Mouse (Mus musculus): ENCODE results near the gene Arid3a. TPM values are rescaled to one million over a fixed set of nuclear protein-coding genes. Genes with fewer than 3 reads are reported as not detected.

Gene Arid3a
- polyA plus RNA-seq, 1 experiment from 2014 or later = 18.2 TPM

DNA sequence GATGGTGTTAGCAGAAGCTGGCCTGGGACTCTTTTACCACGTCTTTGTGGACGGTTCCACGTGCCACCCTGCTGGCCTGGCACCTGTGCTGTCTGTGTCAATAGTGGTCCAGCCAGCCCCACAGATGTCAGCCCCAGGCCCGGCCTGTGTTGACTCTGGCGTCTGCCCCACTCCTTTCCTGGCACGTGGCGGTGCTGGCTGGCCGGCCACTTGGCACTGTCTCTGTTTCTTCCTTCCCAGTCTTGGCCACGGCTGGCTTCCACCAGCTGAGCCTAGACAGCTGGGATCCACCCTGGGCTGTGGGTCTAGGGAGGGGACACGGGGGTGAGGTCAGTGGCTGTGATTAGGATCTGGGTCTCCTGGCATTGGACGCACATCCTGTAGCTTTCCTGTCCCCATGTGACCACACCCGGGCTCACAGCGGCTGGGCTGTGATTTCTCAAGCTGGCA lies 7.5 kb downstream of the Arid3a start:
- Histone ChIP-seq H3K27me3 (ENCODE audit: low read depth, poor library complexity, severe bottlenecking) (no peaks in the 10 kb centered on the region), H3K27ac (peak overlapping the region; percentile 95), H3K4me1 (peaks cover 99% of the 10 kb centered on the region), H3K4me3 (peak overlapping the region; percentile 14; the same call in 1 of the 2 replicates), H3K36me3 (peaks cover 96% of the 10 kb centered on the region), H3K9me3 (replicated peaks) (no peaks in the 10 kb centered on the region)
- no peak for DNase-seq (ENCODE audit: low spot score)
- WGBS = 82% methylated on average over 13 of the region's 13 CpGs

DNA sequence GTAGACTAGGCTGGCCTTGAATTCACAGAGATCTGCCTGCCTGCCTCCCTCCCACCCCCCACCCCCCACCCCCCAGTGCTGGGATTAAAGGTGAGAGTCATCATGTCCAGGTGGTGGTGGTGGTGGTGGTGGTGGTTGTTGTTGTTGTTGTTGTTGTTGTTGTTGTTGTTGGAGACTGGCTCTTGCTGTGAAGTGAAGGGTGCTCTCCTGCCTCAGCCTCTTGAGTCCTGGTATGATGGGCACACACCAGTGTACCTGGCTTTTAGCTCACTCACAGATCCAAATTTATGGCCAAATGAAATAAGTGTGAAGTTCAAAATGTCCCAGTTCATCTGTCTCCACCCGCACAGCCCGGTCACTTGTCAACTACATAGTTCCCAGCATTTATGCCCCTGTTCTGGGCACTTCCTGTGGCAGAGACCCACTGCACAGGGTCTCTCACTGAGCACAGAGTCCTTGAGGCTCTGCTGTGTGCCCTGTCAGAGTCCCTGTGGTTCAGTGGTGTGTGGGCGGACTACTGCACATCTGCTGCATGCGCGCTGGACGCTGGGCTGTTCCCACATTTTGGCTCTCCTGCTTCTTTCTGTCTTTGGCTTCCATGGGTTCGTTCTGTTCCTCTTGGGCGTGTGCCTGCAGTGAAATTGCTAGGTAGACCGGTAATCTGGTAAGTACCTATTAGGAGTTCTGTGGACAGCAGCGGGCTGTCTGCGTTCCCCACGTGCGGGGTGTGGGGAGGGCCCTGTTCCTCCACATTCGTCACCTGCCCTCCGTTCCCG lies 8.1 kb downstream of the Arid3a start:
- H3K9me3 ChIP-seq (replicated peaks) = no peaks in the 10 kb centered on the region
- no peaks in the 10 kb centered on the region for H3K27me3 ChIP-seq (ENCODE audit: low read depth, poor library complexity, severe bottlenecking)
- DNase-seq (ENCODE audit: low spot score) = no peak
- peaks cover 100% of the 10 kb centered on the region for H3K36me3 ChIP-seq
- no peak overlapping the region; the same call in 1 of the 2 replicates for H3K4me3 ChIP-seq
- H3K27ac ChIP-seq = peak overlapping the region; percentile 95; the same call in 1 of the 2 replicates
- 90% methylated on average over 16 of the region's 16 CpGs for WGBS
- peaks cover 98% of the 10 kb centered on the region for H3K4me1 ChIP-seq

DNA sequence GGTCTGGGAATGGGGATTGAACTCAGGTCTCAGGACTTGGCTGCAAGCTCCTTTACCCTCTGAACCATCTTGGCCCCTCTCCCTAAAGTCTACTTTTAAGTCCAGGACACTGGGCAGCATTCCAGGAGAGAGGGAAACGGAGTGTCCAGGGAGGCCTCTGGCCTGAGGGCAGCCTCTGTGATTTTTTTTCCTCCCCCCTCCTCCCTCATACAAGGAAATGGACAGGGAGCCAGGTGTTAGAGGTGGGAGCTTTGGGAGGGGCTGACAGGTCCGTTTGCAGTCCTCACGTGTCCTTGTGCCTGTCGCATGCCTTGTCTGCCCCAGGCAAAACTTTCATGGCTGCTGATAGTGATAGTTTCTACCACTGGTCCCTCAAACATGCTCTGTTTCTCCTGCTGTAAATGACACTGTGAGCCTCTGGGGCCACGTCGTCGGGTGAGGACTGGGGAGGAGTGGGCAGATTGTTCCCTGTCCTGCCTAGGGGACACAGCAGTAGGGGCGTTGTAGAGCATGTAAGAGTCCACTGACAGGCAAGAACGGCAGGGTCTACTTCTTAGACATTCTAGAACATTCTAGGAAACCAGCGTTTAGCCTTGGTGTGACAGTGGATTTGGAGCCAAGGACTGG lies 9.6 kb downstream of the Arid3a start:
- 0 out of 2 replicates have a peak overlapping the region, but pooled peaks have one; percentile 25 for H3K27ac ChIP-seq
- no peak for DNase-seq (ENCODE audit: low spot score)
- peaks cover 100% of the 10 kb centered on the region for H3K36me3 ChIP-seq
- 73% methylated on average over 10 of the region's 10 CpGs for WGBS
- H3K27me3 ChIP-seq (ENCODE audit: low read depth, poor library complexity, severe bottlenecking) = no peaks in the 10 kb centered on the region
- no peaks in the 10 kb centered on the region for H3K9me3 ChIP-seq (replicated peaks)
- H3K4me1 ChIP-seq = peaks cover 97% of the 10 kb centered on the region
- no peak overlapping the region for H3K4me3 ChIP-seq

DNA sequence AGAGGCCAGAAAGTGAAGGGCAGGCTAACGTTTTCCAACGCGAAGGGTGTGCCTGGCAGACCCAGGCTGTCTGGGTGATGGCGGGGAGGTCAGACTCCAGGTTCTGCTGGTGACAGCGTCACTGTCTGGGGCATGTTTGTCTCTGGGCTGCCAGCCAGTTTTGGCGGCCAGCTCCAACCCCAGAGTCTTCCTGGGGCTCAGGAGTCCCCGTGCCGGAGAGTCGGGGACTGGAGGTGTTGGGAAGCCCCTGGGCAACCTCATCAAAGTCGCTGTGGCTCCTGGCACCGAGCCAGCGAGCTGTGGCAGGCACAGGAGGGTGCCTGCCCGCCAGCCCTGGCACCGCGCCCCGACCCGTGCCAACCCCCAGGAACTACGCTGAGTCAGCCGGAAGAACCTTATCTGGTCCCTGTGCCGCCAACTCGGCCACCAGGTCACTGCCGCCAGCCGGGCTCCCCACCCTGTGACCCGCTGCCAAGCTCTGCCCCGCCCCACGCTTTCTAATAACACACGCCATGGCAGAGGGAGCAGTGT lies 10.1 kb downstream of the Arid3a start:
- Histone ChIP-seq H3K4me3 (no peak overlapping the region), H3K9me3 (replicated peaks) (no peaks in the 10 kb centered on the region), H3K27ac (peak overlapping the region; percentile 25; the same call in 1 of the 2 replicates), H3K27me3 (ENCODE audit: low read depth, poor library complexity, severe bottlenecking) (no peaks in the 10 kb centered on the region), H3K36me3 (peaks cover 100% of the 10 kb centered on the region), H3K4me1 (peaks cover 91% of the 10 kb centered on the region)
- 86% methylated on average over 27 of the region's 27 CpGs for whole genome bisulfite sequencing
- no peak for DNase-seq (ENCODE audit: low spot score)

DNA sequence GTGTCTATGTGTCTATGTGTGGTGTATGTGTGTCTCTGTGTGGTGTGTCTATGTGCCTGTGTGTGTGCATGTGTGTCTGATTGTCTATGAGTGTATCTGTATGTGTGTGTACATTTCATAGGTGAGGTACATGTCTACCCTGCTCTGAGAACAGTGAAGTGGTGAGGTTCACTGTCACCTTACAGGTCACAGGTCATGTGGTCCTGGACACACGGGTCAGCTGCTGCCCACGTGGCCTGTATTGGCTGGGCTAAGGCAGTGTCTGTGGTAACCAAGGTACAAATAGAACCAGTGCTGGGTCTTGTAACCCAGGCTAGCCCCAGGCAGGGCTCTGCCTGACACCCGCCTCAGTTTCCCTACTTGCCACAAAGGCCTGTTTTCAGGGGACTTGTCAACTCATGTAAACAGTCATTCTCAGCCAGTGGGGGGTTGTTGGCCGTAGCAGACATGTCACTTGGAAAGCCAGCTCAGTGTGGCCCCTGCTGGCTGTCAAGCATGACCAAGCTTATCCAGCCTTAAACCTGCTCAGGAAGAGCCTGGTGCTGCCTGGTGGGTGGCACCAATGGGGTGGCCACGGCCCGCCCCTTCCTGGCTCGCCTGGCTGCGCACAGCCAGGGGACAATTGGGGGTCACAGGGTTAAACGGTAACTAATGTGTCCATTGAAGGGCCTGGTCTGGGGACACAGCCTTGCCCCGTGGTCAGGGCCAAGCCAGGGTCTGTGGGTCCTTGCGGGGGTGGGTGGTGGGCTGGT lies 11.1 kb downstream of the Arid3a start:
- peaks cover 98% of the 10 kb centered on the region for H3K36me3 ChIP-seq

DNA sequence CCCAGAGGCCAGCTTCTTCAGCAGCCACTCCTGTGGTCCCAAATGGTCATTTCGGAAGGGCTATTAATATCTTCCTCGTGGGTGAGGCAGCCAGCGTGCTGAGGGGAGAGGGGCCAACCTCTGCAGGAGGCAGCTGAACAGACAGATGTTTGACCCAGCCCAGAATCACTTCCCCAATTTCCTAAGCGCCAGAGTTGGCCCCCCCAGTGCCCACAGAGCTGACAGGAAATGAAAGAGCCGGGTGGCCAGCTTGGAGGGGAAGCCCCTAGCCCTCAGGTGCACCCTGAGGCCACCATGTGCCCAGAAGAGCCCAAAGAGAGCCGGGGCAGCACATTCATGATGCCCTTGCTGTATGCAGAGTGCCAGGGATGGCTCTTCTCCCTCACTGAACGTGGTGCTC lies 13.9 kb downstream of the Arid3a start:
- Histone ChIP-seq H3K27me3 (ENCODE audit: low read depth, poor library complexity, severe bottlenecking) (no peaks in the 10 kb centered on the region), H3K4me1 (peaks cover 85% of the 10 kb centered on the region), H3K27ac (peak overlapping the region; percentile 1; the same call in 1 of the 2 replicates), H3K36me3 (peaks cover 87% of the 10 kb centered on the region), H3K9me3 (replicated peaks) (no peaks in the 10 kb centered on the region), H3K4me3 (no peak overlapping the region)
- DNase-seq (ENCODE audit: low spot score) = no peak
- 69% methylated on average over 7 of the region's 7 CpGs for WGBS

More for the DNA sequence above, 11.1 kb downstream of the Arid3a start:
- peaks cover 85% of the 10 kb centered on the region for H3K4me1 ChIP-seq
- H3K27me3 ChIP-seq (ENCODE audit: low read depth, poor library complexity, severe bottlenecking) = no peaks in the 10 kb centered on the region
- no peak overlapping the region for H3K4me3 ChIP-seq
- no peak for DNase-seq (ENCODE audit: low spot score)
- WGBS = 63% methylated on average over 11 of the region's 11 CpGs
- H3K27ac ChIP-seq = peak overlapping the region; percentile 51; the same call in 1 of the 2 replicates
- H3K9me3 ChIP-seq (replicated peaks) = no peaks in the 10 kb centered on the region

DNA sequence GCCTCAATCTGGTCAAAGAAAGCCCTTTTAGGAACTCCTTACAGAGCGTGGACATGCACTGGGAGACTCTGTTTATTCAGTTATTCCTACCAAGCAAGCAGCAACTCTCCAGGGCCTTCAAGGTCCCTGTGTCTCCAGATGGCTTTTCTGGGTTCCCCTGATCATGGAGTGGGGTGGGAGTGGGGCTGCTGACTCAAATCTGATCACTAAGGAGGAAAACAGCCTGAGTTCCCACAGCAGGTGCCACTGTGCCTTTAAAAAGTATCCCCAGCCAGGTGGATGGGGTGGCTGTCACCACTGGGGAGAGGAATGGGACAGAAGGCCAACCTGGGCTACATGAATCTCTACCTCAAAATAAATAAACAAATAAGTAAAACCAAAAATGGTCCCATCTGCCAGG lies 16.1 kb downstream of the Arid3a start:
- no peak for DNase-seq (ENCODE audit: low spot score)
- Histone ChIP-seq H3K4me1 (peaks cover 84% of the 10 kb centered on the region), H3K27ac (peak overlapping the region; percentile 85; the same call in 1 of the 2 replicates), H3K36me3 (peaks cover 80% of the 10 kb centered on the region), H3K27me3 (ENCODE audit: low read depth, poor library complexity, severe bottlenecking) (no peaks in the 10 kb centered on the region), H3K9me3 (replicated peaks) (no peaks in the 10 kb centered on the region), H3K4me3 (no peak overlapping the region)
- WGBS = 90% methylated on average over 1 of the region's 1 CpGs

DNA sequence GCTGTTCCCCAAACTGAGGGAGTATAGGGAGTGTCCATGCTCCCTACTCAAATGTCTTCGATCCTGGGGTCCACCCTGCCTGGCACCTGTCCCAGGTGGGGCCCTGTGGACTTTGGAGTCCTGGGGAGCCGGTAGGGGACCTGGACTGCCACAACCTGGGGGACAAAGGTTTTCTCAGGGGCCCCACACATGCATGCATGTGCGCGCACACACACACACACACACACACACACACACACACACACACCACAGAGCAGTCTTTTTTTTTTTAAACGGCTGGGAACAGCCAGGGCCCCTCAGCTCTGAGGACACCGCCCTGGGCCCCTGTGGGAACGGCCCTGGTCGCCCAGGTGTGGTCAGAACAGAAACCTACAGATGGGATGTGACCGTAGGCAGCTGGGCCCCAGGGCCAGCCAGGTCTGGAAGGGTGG lies 16.6 kb downstream of the Arid3a start:
- no peak for DNase-seq (ENCODE audit: low spot score)
- Histone ChIP-seq H3K27me3 (ENCODE audit: low read depth, poor library complexity, severe bottlenecking) (no peaks in the 10 kb centered on the region), H3K36me3 (peaks cover 79% of the 10 kb centered on the region), H3K4me3 (no peak overlapping the region), H3K27ac (peak overlapping the region; percentile 85), H3K4me1 (peaks cover 79% of the 10 kb centered on the region), H3K9me3 (replicated peaks) (no peaks in the 10 kb centered on the region)
- 80% methylated on average over 9 of the region's 9 CpGs for WGBS

DNA sequence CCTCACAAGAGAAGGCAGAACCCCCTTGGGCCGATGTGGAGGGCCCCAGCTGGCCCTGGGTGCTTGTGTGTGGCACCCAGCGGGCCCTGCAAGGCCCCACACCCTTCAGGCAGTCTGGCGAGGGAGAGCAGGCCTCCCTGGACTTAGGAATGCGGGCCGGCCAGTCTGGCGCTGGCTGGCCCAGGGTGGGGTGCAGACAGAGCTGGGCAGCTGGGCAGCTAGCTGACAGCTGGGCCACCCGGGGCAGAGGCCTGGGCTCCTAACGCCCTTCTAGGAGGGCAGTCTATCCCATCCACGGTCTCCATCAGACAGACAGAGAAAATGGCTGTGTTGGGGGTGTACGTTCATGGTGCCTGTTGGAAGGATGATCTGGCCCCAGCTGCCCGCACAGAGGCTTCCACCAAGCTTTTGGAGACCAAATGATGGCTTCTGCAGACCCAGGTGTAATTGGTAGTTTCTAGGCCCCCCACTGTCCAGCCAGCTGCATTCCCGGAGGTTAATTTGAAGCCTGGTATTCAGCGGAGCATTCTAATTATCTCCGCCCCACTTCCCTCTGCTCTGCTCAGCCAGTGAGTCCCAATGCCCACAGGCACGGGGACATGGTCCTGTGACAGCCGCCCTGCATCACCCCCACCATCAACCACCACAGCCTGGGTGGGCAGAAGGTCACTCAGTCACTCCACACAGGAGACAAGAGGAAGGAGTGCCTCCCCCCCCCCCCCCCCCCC lies 18.8 kb downstream of the Arid3a start:
- peaks cover 59% of the 10 kb centered on the region for H3K4me1 ChIP-seq
- DNase-seq (ENCODE audit: low spot score) = peak; percentile 77
- WGBS = 19% methylated on average over 16 of the region's 16 CpGs

DNA sequence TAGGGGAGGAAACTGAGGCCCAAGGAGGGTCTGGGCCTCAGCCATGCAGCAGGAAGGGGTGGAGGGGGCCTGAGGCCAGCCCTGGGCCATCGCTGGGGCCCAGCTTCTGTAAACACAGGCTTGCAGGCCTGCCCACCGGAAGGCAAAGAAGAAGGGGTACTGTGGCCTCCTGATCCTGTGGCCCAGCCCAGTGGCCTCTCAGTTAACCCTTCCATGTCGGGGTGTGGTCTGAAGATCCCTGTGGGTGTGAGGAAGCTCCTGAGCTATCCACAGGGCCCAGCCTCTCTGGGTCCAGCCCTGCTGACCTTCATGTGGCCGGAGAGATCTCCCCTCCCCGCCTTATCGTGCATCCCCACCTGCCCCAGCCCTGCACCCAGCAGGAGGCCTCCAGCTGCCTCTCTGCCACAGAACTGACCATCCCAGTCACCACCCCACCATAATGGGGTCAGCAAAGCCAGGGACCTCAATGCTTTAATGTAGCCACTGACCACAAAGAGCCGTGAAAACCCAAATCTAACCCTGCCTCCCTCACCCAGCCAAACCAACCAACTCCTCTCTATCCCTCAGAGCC lies 20.0 kb downstream of the Arid3a start:
- Histone ChIP-seq H3K9me3 (replicated peaks) (no peaks in the 10 kb centered on the region), H3K27ac (peak overlapping the region; percentile 85), H3K36me3 (peaks cover 79% of the 10 kb centered on the region), H3K4me1 (peaks cover 53% of the 10 kb centered on the region), H3K27me3 (ENCODE audit: low read depth, poor library complexity, severe bottlenecking) (no peaks in the 10 kb centered on the region), H3K4me3 (peak overlapping the region; percentile 26)
- WGBS = 10% methylated on average over 7 of the region's 7 CpGs
- DNase-seq (ENCODE audit: low spot score) = no peak

More for the DNA sequence above, 18.8 kb downstream of the Arid3a start:
- H3K27me3 ChIP-seq (ENCODE audit: low read depth, poor library complexity, severe bottlenecking) = no peaks in the 10 kb centered on the region
- H3K27ac ChIP-seq = peak overlapping the region; percentile 85
- H3K9me3 ChIP-seq (replicated peaks) = no peaks in the 10 kb centered on the region
- H3K36me3 ChIP-seq = peaks cover 79% of the 10 kb centered on the region
- peak overlapping the region; percentile 26 for H3K4me3 ChIP-seq

DNA sequence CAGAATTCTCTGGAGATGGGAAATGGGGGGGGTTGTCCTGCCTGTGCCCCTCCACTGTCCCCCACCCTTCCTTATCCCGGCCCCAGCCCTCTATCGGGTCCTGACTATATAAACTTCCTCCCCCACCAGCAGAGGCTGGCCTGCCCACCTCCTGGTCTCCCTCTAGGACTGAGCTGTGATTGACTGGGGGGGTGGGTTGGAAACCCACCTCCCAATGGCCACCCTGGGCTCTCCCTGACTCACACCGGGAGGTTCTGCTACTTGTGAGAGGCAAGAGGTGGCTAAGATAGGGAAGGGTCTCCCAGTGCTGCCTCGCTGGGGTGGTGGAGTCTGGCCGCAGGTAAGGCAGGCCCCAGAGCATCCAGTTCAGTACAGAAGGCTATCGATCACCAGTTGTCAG lies 20.7 kb downstream of the Arid3a start:
- H3K27ac ChIP-seq = peak overlapping the region; percentile 85
- no peaks in the 10 kb centered on the region for H3K27me3 ChIP-seq (ENCODE audit: low read depth, poor library complexity, severe bottlenecking)
- H3K4me1 ChIP-seq = peaks cover 53% of the 10 kb centered on the region
- peaks cover 78% of the 10 kb centered on the region for H3K36me3 ChIP-seq
- peak overlapping the region; percentile 2; the same call in 1 of the 2 replicates for H3K4me3 ChIP-seq
- DNase-seq (ENCODE audit: low spot score) = no peak
- no peaks in the 10 kb centered on the region for H3K9me3 ChIP-seq (replicated peaks)
- 75% methylated on average over 6 of the region's 6 CpGs for WGBS

DNA sequence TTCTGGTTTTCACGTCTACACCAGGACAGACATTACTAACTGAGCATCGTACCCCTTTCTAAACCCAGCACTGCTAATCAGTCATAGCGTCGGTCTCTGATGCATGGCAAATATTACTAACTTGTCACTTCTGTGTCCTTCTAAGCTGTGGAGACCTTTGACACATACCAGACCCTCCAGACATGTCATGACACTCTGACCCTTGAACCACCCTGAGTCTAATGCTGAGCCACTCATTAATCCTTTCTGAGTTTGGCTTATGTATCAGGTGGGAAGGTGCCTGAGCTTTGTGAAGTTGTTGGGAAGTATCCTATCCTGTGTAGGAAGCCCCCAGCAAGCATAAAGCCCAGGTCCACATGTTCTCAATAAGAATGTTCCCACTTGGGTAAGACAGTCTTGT lies 23.0 kb downstream of the Arid3a start:
- DNase-seq (ENCODE audit: low spot score) = no peak
- 78% methylated on average over 4 of the region's 4 CpGs for WGBS
- H3K4me1 ChIP-seq = peaks cover 30% of the 10 kb centered on the region
- H3K36me3 ChIP-seq = peaks cover 82% of the 10 kb centered on the region
- no peak overlapping the region for H3K27ac ChIP-seq
- H3K4me3 ChIP-seq = no peak overlapping the region
- H3K9me3 ChIP-seq (replicated peaks) = no peaks in the 10 kb centered on the region
- H3K27me3 ChIP-seq (ENCODE audit: low read depth, poor library complexity, severe bottlenecking) = no peaks in the 10 kb centered on the region

Measured in limb, embryonic 10.5 days (tissue).